ENCODE assay signal across 8 mouse cellular contexts in genomic region chr7:30873083-30873482, GRCm38 (mm10). TPM values are rescaled to one million over a fixed set of nuclear protein-coding genes. Genes with fewer than 3 reads are reported as not detected.
DNase-seq lines count a peak whose midpoint lies in the region; ATAC-seq and TF ChIP-seq lines count a peak whose summit lies in the region.

No protein-coding gene starts in this region.

- peaks cover 5% of the 10 kb centered on the region; the same call in 1 of the 2 replicates for H3K27me3 ChIP-seq in embryonic facial prominence, embryonic 15.5 days
- no peaks in the 10 kb centered on the region for H3K27me3 ChIP-seq in liver, postnatal 0 days (ENCODE audit: insufficient read depth, low read length)
- no peaks in the 10 kb centered on the region; the same call in 1 of the 2 replicates for H3K27me3 ChIP-seq in neural tube, embryonic 14.5 days (ENCODE audit: control insufficient read depth, insufficient read depth, low read length)
- H3K27me3 ChIP-seq in stomach, postnatal 0 days (ENCODE audit: control insufficient read depth, insufficient read depth, low read length) = no peaks in the 10 kb centered on the region; the same call in 1 of the 2 replicates

- H3K4me3 ChIP-seq in embryonic facial prominence, embryonic 15.5 days (replicated peaks) = peak overlapping the region; percentile 13; the same call in 1 of the 2 replicates
- no peak overlapping the region for H3K4me3 ChIP-seq in liver, postnatal 0 days (ENCODE audit: low read depth, low read length)
- no peak overlapping the region for H3K4me3 ChIP-seq in neural tube, embryonic 14.5 days (ENCODE audit: low read depth, low read length)
- H3K4me3 ChIP-seq in stomach, postnatal 0 days (ENCODE audit: low read depth, low read length) = no peak overlapping the region

- peak; percentile 86 for TF ChIP-seq CTCF in liver, postnatal 0 days (IDR thresholded peaks at IDR 0.05; ENCODE audit: low read depth)
- TF ChIP-seq CTCF in stomach, postnatal 0 days (IDR thresholded peaks at IDR 0.05; ENCODE audit: low read depth) = peak; percentile 83

- ATAC-seq in embryonic facial prominence, embryonic 15.5 days (ENCODE audit: insufficient number of reproducible peaks, low FRiP score, low TSS enrichment, low read depth) = no peak
- peak; percentile 66; the same call in 1 of the 2 replicates for ATAC-seq in liver, postnatal 0 days
- no peak for ATAC-seq in neural tube, embryonic 14.5 days (ENCODE audit: low read depth)
- ATAC-seq in stomach, postnatal 0 days (ENCODE audit: low FRiP score, low TSS enrichment) = peak; percentile 67

- H3K9ac ChIP-seq in embryonic facial prominence, embryonic 15.5 days = no peak overlapping the region
- no peak overlapping the region for H3K9ac ChIP-seq in liver, postnatal 0 days (replicated peaks)
- no peak overlapping the region for H3K9ac ChIP-seq in neural tube, embryonic 14.5 days (replicated peaks; ENCODE audit: low read depth, low read length)
- no peak overlapping the region for H3K9ac ChIP-seq in stomach, postnatal 0 days (ENCODE audit: low read length)

- TF ChIP-seq EP300 in liver, postnatal 0 days (IDR thresholded peaks at IDR 0.05; ENCODE audit: low read depth) = no peak
- no peak for TF ChIP-seq EP300 in stomach, postnatal 0 days (optimal IDR thresholded peaks at IDR 0.05)

- no peaks in the 10 kb centered on the region for H3K9me3 ChIP-seq in embryonic facial prominence, embryonic 15.5 days (replicated peaks)
- no peaks in the 10 kb centered on the region for H3K9me3 ChIP-seq in liver, postnatal 0 days (ENCODE audit: low read length)
- no peaks in the 10 kb centered on the region for H3K9me3 ChIP-seq in neural tube, embryonic 14.5 days (ENCODE audit: control insufficient read depth, low read length)
- H3K9me3 ChIP-seq in stomach, postnatal 0 days (ENCODE audit: control insufficient read depth, low read length) = no peaks in the 10 kb centered on the region

- intact Hi-C loops in heart, postnatal 10 days (cut with DNase I) = loop anchor here (1.0 to 5.0 kb wide), 3 partner anchors 84 to 204 kb away; partner anchors contain the start of genes Fam187b, Fxyd3, Lsr and Usf2

- DNase-seq in CD4-positive helper T cell, adult 2 months (ENCODE audit: low read depth, low spot score) = peak; percentile 61
- DNase-seq in adrenal gland, postnatal 25 days = peak; percentile 82
- DNase-seq in heart, postnatal 10 days = peak; percentile 74 to 84
- DNase-seq in kidney, postnatal 36 days = peak; percentile 80 to 93
- DNase-seq in liver, postnatal 0 days = peak; percentile 85
- peak; percentile 85 for DNase-seq in stomach, postnatal 0 days (ENCODE audit: low spot score)

- H3K27ac ChIP-seq in embryonic facial prominence, embryonic 15.5 days (replicated peaks) = no peak overlapping the region
- H3K27ac ChIP-seq in liver, postnatal 0 days (ENCODE audit: low read depth) = no peak overlapping the region
- H3K27ac ChIP-seq in neural tube, embryonic 14.5 days (ENCODE audit: low read depth, low read length) = no peak overlapping the region
- H3K27ac ChIP-seq in stomach, postnatal 0 days (replicated peaks) = no peak overlapping the region

- H3K36me3 ChIP-seq in embryonic facial prominence, embryonic 15.5 days = no peaks in the 10 kb centered on the region
- no peaks in the 10 kb centered on the region for H3K36me3 ChIP-seq in liver, postnatal 0 days (replicated peaks; ENCODE audit: insufficient read depth, low read length)
- no peaks in the 10 kb centered on the region for H3K36me3 ChIP-seq in neural tube, embryonic 14.5 days (ENCODE audit: control insufficient read depth, insufficient read depth, low read length)
- no peaks in the 10 kb centered on the region for H3K36me3 ChIP-seq in stomach, postnatal 0 days (ENCODE audit: control insufficient read depth, insufficient read depth, low read length)

- H3K4me2 ChIP-seq in embryonic facial prominence, embryonic 15.5 days (replicated peaks) = peak overlapping the region; percentile 33
- peak overlapping the region; percentile 54 for H3K4me2 ChIP-seq in liver, postnatal 0 days (ENCODE audit: low read depth, low read length)
- peak overlapping the region; percentile 29 for H3K4me2 ChIP-seq in neural tube, embryonic 14.5 days (ENCODE audit: low read depth, low read length)
- no peak overlapping the region for H3K4me2 ChIP-seq in stomach, postnatal 0 days (replicated peaks; ENCODE audit: low read depth)

- H3K4me1 ChIP-seq in embryonic facial prominence, embryonic 15.5 days = no peaks in the 10 kb centered on the region; the same call in 1 of the 2 replicates
- no peaks in the 10 kb centered on the region for H3K4me1 ChIP-seq in liver, postnatal 0 days (ENCODE audit: insufficient read depth)
- no peaks in the 10 kb centered on the region for H3K4me1 ChIP-seq in neural tube, embryonic 14.5 days (ENCODE audit: control insufficient read depth, insufficient read depth, low read length)
- no peaks in the 10 kb centered on the region for H3K4me1 ChIP-seq in stomach, postnatal 0 days (replicated peaks; ENCODE audit: control insufficient read depth, insufficient read depth)

- 20% methylated on average over 15 of the region's 15 CpGs for WGBS in embryonic facial prominence, embryonic 15.5 days
- 19% methylated on average over 15 of the region's 15 CpGs for WGBS in liver, postnatal 0 days (ENCODE audit: insufficient replicate concordance)
- 18% methylated on average over 15 of the region's 15 CpGs for WGBS in neural tube, embryonic 14.5 days
- 22% methylated on average over 15 of the region's 15 CpGs for WGBS in stomach, postnatal 0 days

RNA-seq across cellular contexts. Expression of gene Cd22, which starts 7.1 kb away (rescaled TPM):
- total RNA-seq in adrenal gland, postnatal 25 days (2021) = 0.30 TPM in 1 of 2 replicates, not detected in the other
- polyA plus RNA-seq in embryonic facial prominence, embryonic 15.5 days (2015; fragmentation: Nextera tagmentation; extraction: Ambion mirVana) = 0.11 and 0.20 TPM in 2 replicates
- 1 to 10 TPM; 1.1 to 1.4 TPM for total RNA-seq in heart, postnatal 10 days (2021)
- 1.5 and 2.2 TPM in 2 replicates for polyA plus RNA-seq in liver, postnatal 0 days (2015; fragmentation: Nextera tagmentation; extraction: Ambion mirVana)
- not detected in 2 replicates for polyA plus RNA-seq in neural tube, embryonic 14.5 days (2014; fragmentation: Nextera tagmentation; extraction: Ambion mirVana)
- polyA plus RNA-seq in stomach, postnatal 0 days (2015; fragmentation: Nextera tagmentation; extraction: Ambion mirVana) = 0.05 and 0.07 TPM in 2 replicates

RNA-seq across cellular contexts. Expression of gene Ffar1, which starts 11.7 kb away (rescaled TPM):
- not detected in 2 replicates for total RNA-seq in adrenal gland, postnatal 25 days (2021)
- polyA plus RNA-seq in embryonic facial prominence, embryonic 15.5 days (2015; fragmentation: Nextera tagmentation; extraction: Ambion mirVana) = not detected in 2 replicates
- total RNA-seq in heart, postnatal 10 days (2021) = under 1 TPM in 1 of 2 experiments, not detected in 1; 0.05 TPM
- 0.06 TPM in 1 of 2 replicates, not detected in the other for polyA plus RNA-seq in liver, postnatal 0 days (2015; fragmentation: Nextera tagmentation; extraction: Ambion mirVana)
- polyA plus RNA-seq in neural tube, embryonic 14.5 days (2014; fragmentation: Nextera tagmentation; extraction: Ambion mirVana) = not detected in 2 replicates
- 0.04 and 0.06 TPM in 2 replicates for polyA plus RNA-seq in stomach, postnatal 0 days (2015; fragmentation: Nextera tagmentation; extraction: Ambion mirVana)

RNA-seq across cellular contexts. Expression of gene Ffar3, which starts 17.1 kb away (rescaled TPM):
- 0.70 TPM in 1 of 2 replicates, not detected in the other for total RNA-seq in adrenal gland, postnatal 25 days (2021)
- not detected in 2 replicates for polyA plus RNA-seq in embryonic facial prominence, embryonic 15.5 days (2015; fragmentation: Nextera tagmentation; extraction: Ambion mirVana)
- total RNA-seq in heart, postnatal 10 days (2021) = not detected
- not detected in 2 replicates for polyA plus RNA-seq in liver, postnatal 0 days (2015; fragmentation: Nextera tagmentation; extraction: Ambion mirVana)
- polyA plus RNA-seq in neural tube, embryonic 14.5 days (2014; fragmentation: Nextera tagmentation; extraction: Ambion mirVana) = not detected in 2 replicates
- 0.22 and 0.30 TPM in 2 replicates for polyA plus RNA-seq in stomach, postnatal 0 days (2015; fragmentation: Nextera tagmentation; extraction: Ambion mirVana)

RNA-seq across cellular contexts. Expression of gene Mag, which starts 41.6 kb away (rescaled TPM):
- 0.21 TPM in 1 of 2 replicates, not detected in the other for total RNA-seq in adrenal gland, postnatal 25 days (2021)
- 1.00 and 1.4 TPM in 2 replicates for polyA plus RNA-seq in embryonic facial prominence, embryonic 15.5 days (2015; fragmentation: Nextera tagmentation; extraction: Ambion mirVana)
- total RNA-seq in heart, postnatal 10 days (2021) = under 1 TPM in 1 of 2 experiments, not detected in 1; 0.48 TPM
- 0.47 and 0.51 TPM in 2 replicates for polyA plus RNA-seq in liver, postnatal 0 days (2015; fragmentation: Nextera tagmentation; extraction: Ambion mirVana)
- 2.4 and 2.5 TPM in 2 replicates for polyA plus RNA-seq in neural tube, embryonic 14.5 days (2014; fragmentation: Nextera tagmentation; extraction: Ambion mirVana)
- 0.33 and 0.36 TPM in 2 replicates for polyA plus RNA-seq in stomach, postnatal 0 days (2015; fragmentation: Nextera tagmentation; extraction: Ambion mirVana)

RNA-seq across cellular contexts. Expression of gene Ffar2, which starts 49.5 kb away (rescaled TPM):
- total RNA-seq in adrenal gland, postnatal 25 days (2021) = 0.52 TPM in 1 of 2 replicates, not detected in the other
- polyA plus RNA-seq in embryonic facial prominence, embryonic 15.5 days (2015; fragmentation: Nextera tagmentation; extraction: Ambion mirVana) = 0.14 TPM in 1 of 2 replicates, not detected in the other
- under 1 TPM; 0.35 to 0.57 TPM for total RNA-seq in heart, postnatal 10 days (2021)
- 1.6 and 2.1 TPM in 2 replicates for polyA plus RNA-seq in liver, postnatal 0 days (2015; fragmentation: Nextera tagmentation; extraction: Ambion mirVana)
- 0.24 and 0.35 TPM in 2 replicates for polyA plus RNA-seq in neural tube, embryonic 14.5 days (2014; fragmentation: Nextera tagmentation; extraction: Ambion mirVana)
- 1.7 TPM in 2 replicates for polyA plus RNA-seq in stomach, postnatal 0 days (2015; fragmentation: Nextera tagmentation; extraction: Ambion mirVana)

Comparison
In these comparisons a context has a peak if more than half of its experiments do, and no peak if none do; other contexts are left out.
1. ATAC-seq: peak in liver, postnatal 0 days (single experiment) and stomach, postnatal 0 days (single experiment); none in embryonic facial prominence, embryonic 15.5 days (single experiment) and neural tube, embryonic 14.5 days (single experiment).
2. Peak in every context shown above with its lines, with median percentiles within 50 percentile points of each other: DNase-seq.